Mouse (Mus musculus) neural tube, embryonic 12.5 days (tissue): ENCODE measurements around the gene Elmo1. TPM values are rescaled to one million over a fixed set of nuclear protein-coding genes. Genes with fewer than 3 reads are reported as not detected.

Experiments
- ATAC-seq: fragments of 200-750 bp; cut with Nextera tagmentation; 2 replicates; pipeline ENCODE4 v1.8.0; 2017; ENCODE audit warnings: low read depth, mild to moderate bottlenecking, moderate TSS enrichment, moderate library complexity; ENCODE audit not compliant: low FRiP score
- H3K27ac ChIP-seq: fragments of 300-500 bp; sonication (generic); 2 replicates; pipeline ENCODE4 v1.5.1; 2016
- H3K27me3 ChIP-seq: fragments of 300-500 bp; sonication (generic); replicated peaks from 2 replicates; pipeline ENCODE4 v1.6.1; 2016; ENCODE audit warnings: mild to moderate bottlenecking
- H3K36me3 ChIP-seq: fragments of 300-500 bp; sonication (generic); 2 replicates; pipeline ENCODE4 v1.6.1; 2016; ENCODE audit warnings: mild to moderate bottlenecking
- H3K4me1 ChIP-seq: fragments of 300-500 bp; sonication (generic); 2 replicates; pipeline ENCODE4 v1.6.1; 2016
- H3K4me2 ChIP-seq: fragments of 300-500 bp; sonication (generic); replicated peaks from 2 replicates; pipeline ENCODE4 v1.6.1; 2016; ENCODE audit warnings: mild to moderate bottlenecking
- H3K4me3 ChIP-seq: fragments of 300-500 bp; sonication (generic); 2 replicates; pipeline ENCODE4 v1.5.1; 2016
- H3K9ac ChIP-seq: fragments of 300-500 bp; sonication (generic); 2 replicates; pipeline ENCODE4 v1.6.1; 2016; ENCODE audit warnings: mild to moderate bottlenecking
- H3K9me3 ChIP-seq: fragments of 300-500 bp; sonication (generic); 2 replicates; pipeline ENCODE4 v1.6.1; 2016; ENCODE audit warnings: mild to moderate bottlenecking
- WGBS: fragments of 180-500 bp; shearing (Covaris S2); methylation state at CpG from one replicate; pipeline ENCODE4 v1.1.7; 2016; 5-methylcytosine and 5-hydroxymethylcytosine counted together
- polyA plus RNA-seq: library from polyadenylated mRNA; unstranded; fragments of >200 nt; fragmentation: Nextera tagmentation; extraction: Ambion mirVana; gene quantifications from 2 replicates; pipeline ENCODE4 v1.2.1, GENCODE M21; 2016

The Elmo1 gene
- polyA plus RNA-seq, 1 experiment from 2014 or later, result 39.5 TPM

DNA sequence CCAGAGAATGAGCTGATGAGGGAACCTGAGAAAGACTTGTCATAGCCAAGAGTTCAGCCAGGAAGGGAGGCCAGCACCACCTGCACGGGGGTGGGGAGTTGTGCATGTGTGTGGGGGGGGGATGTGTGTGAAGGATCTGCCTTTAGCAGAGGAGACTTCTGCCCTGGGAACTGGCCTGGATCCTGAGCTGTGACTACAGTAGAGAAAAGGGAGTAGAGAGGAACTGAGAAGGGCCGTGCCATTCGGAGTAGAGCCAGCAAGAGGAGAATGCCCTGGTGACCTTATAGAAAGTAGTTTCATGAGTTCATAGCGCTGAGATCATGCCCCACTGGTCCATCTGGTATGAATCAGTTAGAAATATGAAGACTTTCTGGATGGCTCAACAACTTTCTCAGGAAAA is 215.2 kb downstream of the Elmo1 start:
- Histone ChIP-seq H3K9me3 (no peaks in the 10 kb centered on the region), H3K9ac (no peak overlapping the region), H3K4me3 (no peak overlapping the region), H3K36me3 (no peaks in the 10 kb centered on the region), H3K4me2 (no peak overlapping the region), H3K27me3 (no peaks in the 10 kb centered on the region), H3K4me1 (no peaks in the 10 kb centered on the region), H3K27ac (no peak overlapping the region)
- no peak for ATAC-seq
- 83% methylated on average over 4 of the region's 4 CpGs for WGBS

DNA sequence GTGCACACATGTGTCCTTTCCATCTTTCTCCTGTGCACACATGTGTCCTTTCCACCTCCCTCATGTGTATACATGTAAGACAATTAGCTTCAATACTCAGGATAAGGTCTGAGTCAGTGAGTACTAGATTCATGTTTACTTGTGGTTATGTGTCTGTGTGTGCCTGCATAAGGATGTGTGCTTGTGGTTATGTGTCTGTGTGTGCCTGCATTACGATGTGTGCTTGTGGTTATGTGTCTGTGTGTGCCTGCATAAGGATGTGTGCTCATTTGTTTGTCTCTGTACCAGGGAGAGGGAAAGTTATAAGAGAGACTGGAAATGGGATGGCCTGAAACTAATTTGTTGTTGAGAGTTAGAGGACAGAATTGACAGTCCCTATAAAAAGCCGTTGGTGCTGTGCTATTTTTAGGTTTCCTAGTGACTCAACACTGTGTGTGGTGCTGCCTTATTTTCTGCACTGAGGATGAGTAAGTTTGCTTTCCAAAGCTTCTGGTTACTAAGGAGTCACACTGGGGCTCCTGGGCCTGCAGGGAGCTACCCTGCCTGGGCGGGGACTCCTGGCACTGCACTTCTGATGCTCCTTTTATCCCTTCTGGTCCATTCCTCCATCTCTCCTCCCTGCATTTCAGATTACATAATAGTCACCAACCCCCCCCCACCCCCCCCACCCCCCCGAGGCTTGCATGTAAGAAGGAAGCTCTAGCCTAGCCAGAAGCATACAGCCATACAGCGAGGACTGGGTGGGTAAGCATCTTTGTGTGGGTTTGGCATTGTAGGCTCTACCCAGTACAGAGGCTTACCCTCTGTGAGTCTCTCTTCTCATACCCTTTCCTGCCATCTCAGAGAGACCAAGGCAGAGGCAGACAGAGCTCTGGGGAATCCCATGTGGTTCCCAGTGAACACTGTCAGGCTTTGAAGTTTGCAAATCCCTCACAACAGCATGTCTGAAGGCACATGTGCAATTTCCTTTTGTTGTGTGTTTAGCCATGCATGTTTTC is 216.1 kb downstream of the Elmo1 start:
- H3K9ac ChIP-seq, result no peak overlapping the region
- WGBS, result 64% methylated on average over 5 of the region's 5 CpGs
- H3K4me3 ChIP-seq, result no peak overlapping the region
- H3K4me2 ChIP-seq, result no peak overlapping the region
- ATAC-seq, result no peak
- H3K9me3 ChIP-seq, result no peaks in the 10 kb centered on the region
- H3K4me1 ChIP-seq, result no peaks in the 10 kb centered on the region
- no peak overlapping the region for H3K27ac ChIP-seq
- no peaks in the 10 kb centered on the region for H3K27me3 ChIP-seq
- H3K36me3 ChIP-seq, result no peaks in the 10 kb centered on the region

DNA sequence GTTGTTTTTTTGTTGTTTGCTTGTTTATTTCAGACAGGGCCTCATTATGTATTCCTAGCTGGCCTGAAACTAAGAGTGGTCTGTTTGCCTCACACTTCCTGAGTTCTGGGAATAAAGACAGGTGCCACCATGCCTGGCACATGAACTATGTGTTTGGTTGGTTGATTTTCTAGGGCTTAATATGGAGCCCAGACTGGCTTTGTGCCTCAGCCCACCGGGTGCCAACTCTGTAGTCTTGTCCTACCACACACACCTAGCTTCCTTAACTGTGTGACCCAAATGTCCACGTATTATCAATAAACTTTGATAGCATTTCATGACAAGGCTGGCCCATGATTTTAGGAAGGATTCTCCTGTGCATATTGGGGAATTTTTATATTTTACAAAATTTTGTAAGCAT is 217.0 kb downstream of the Elmo1 start:
- no peak overlapping the region for H3K4me2 ChIP-seq
- no peak for ATAC-seq
- H3K36me3 ChIP-seq, result no peaks in the 10 kb centered on the region
- no peaks in the 10 kb centered on the region for H3K27me3 ChIP-seq
- H3K27ac ChIP-seq, result no peak overlapping the region
- 94% methylated on average over 2 of the region's 2 CpGs for WGBS
- no peaks in the 10 kb centered on the region for H3K4me1 ChIP-seq
- H3K9ac ChIP-seq, result no peak overlapping the region
- no peak overlapping the region for H3K4me3 ChIP-seq
- no peaks in the 10 kb centered on the region for H3K9me3 ChIP-seq

GRCm38 (mm10) chr13:20311612-20312011 is 221.2 kb downstream of the Elmo1 start:
- no peak overlapping the region for H3K4me2 ChIP-seq
- H3K27ac ChIP-seq, result no peak overlapping the region
- no peaks in the 10 kb centered on the region for H3K4me1 ChIP-seq
- no peak overlapping the region for H3K4me3 ChIP-seq
- H3K9me3 ChIP-seq, result no peaks in the 10 kb centered on the region
- no peaks in the 10 kb centered on the region for H3K27me3 ChIP-seq
- 20% methylated on average over 3 of the region's 3 CpGs for WGBS
- peak; percentile 68 for ATAC-seq
- H3K9ac ChIP-seq, result no peak overlapping the region
- no peaks in the 10 kb centered on the region for H3K36me3 ChIP-seq

GRCm38 (mm10) chr13:20313345-20313744 is 222.9 kb downstream of the Elmo1 start:
- no peak overlapping the region for H3K4me3 ChIP-seq
- WGBS, result 88% methylated on average over 6 of the region's 6 CpGs
- no peaks in the 10 kb centered on the region for H3K4me1 ChIP-seq
- H3K36me3 ChIP-seq, result no peaks in the 10 kb centered on the region
- no peaks in the 10 kb centered on the region for H3K27me3 ChIP-seq
- no peaks in the 10 kb centered on the region for H3K9me3 ChIP-seq
- no peak for ATAC-seq
- no peak overlapping the region for H3K4me2 ChIP-seq
- H3K9ac ChIP-seq, result no peak overlapping the region
- no peak overlapping the region for H3K27ac ChIP-seq

GRCm38 (mm10) chr13:20316139-20316538 is 225.7 kb downstream of the Elmo1 start:
- Histone ChIP-seq H3K4me2 (no peak overlapping the region), H3K4me1 (no peaks in the 10 kb centered on the region; the same call in 1 of the 2 replicates), H3K4me3 (no peak overlapping the region), H3K9me3 (no peaks in the 10 kb centered on the region), H3K27me3 (no peaks in the 10 kb centered on the region), H3K9ac (no peak overlapping the region), H3K27ac (no peak overlapping the region), H3K36me3 (no peaks in the 10 kb centered on the region)
- 86% methylated on average over 11 of the region's 11 CpGs for WGBS
- ATAC-seq, result no peak

DNA sequence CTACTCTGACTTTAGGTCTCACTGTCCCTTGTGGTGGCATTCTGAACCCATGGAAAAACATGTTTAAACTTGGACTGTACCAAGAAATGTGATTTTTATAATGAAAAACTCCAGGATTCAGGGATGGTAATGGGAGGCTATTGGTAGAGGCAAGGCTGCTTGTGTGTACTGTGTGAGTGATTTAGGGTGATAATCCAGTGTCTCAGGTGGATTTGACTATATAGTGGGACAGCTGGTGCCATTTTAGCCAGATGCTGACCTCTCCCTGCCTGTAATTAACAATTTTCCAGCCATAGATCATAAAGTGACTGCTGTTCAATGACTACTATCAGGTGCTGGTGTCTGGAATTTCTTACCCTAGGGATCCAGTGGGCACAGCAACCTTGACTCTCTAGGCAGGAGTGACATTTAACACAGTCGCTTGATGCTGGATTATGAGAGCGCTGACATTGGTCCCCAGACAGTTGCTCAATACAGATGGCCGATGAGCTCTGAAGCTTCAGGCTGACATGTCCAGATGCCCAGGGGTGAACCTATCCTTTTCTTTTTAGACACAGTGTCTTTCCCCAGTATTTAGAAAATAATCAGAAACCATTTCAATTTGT is 228.3 kb downstream of the Elmo1 start:
- no peak overlapping the region for H3K27ac ChIP-seq
- no peaks in the 10 kb centered on the region for H3K36me3 ChIP-seq
- H3K9me3 ChIP-seq, result no peaks in the 10 kb centered on the region
- WGBS, result 66% methylated on average over 3 of the region's 3 CpGs
- no peak overlapping the region for H3K4me2 ChIP-seq
- H3K27me3 ChIP-seq, result no peaks in the 10 kb centered on the region
- ATAC-seq, result peak; percentile 76
- H3K9ac ChIP-seq, result no peak overlapping the region
- H3K4me3 ChIP-seq, result no peak overlapping the region
- no peaks in the 10 kb centered on the region; the same call in 1 of the 2 replicates for H3K4me1 ChIP-seq

DNA sequence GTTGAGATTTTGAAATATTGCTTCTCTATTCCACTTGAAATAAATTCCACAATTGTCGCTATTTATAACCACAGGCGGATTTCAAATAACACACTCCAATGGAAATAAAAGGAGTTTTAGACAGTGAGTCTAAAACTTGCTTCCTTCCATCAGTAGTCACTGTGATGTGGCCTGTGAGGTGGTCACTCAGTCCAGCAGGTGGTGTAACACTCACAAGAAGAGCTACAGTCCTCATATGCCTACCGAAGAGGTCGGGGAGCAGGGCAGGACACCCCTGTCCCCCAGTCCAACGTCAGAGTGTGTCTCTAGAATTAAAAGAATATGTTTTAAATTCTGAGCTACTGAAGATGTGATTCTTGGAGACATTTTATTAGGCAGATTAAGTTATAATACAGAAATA is 229.8 kb downstream of the Elmo1 start:
- no peaks in the 10 kb centered on the region; the same call in 1 of the 2 replicates for H3K4me1 ChIP-seq
- no peaks in the 10 kb centered on the region for H3K9me3 ChIP-seq
- H3K27me3 ChIP-seq, result no peaks in the 10 kb centered on the region
- 88% methylated on average over 5 of the region's 5 CpGs for WGBS
- no peak overlapping the region for H3K9ac ChIP-seq
- H3K4me3 ChIP-seq, result no peak overlapping the region
- H3K4me2 ChIP-seq, result no peak overlapping the region
- no peak for ATAC-seq
- H3K27ac ChIP-seq, result no peak overlapping the region
- no peaks in the 10 kb centered on the region for H3K36me3 ChIP-seq

GRCm38 (mm10) chr13:20323478-20323877 is 233.1 kb downstream of the Elmo1 start:
- H3K9me3 ChIP-seq, result no peaks in the 10 kb centered on the region
- H3K4me1 ChIP-seq, result no peaks in the 10 kb centered on the region; the same call in 1 of the 2 replicates
- ATAC-seq, result no peak
- H3K36me3 ChIP-seq, result no peaks in the 10 kb centered on the region
- H3K27me3 ChIP-seq, result no peaks in the 10 kb centered on the region
- no peak overlapping the region for H3K27ac ChIP-seq
- H3K4me3 ChIP-seq, result no peak overlapping the region
- WGBS, result 86% methylated on average over 4 of the region's 4 CpGs
- H3K9ac ChIP-seq, result no peak overlapping the region
- H3K4me2 ChIP-seq, result no peak overlapping the region

GRCm38 (mm10) chr13:20327064-20327463 is 236.7 kb downstream of the Elmo1 start:
- Histone ChIP-seq H3K4me2 (no peak overlapping the region), H3K4me3 (no peak overlapping the region), H3K27ac (no peak overlapping the region), H3K9me3 (no peaks in the 10 kb centered on the region), H3K4me1 (no peaks in the 10 kb centered on the region), H3K9ac (no peak overlapping the region), H3K27me3 (no peaks in the 10 kb centered on the region), H3K36me3 (no peaks in the 10 kb centered on the region)
- 92% methylated on average over 4 of the region's 4 CpGs for WGBS
- ATAC-seq, result no peak

GRCm38 (mm10) chr13:20327975-20328374 is 237.6 kb downstream of the Elmo1 start:
- WGBS, result 68% methylated on average over 3 of the region's 3 CpGs
- Histone ChIP-seq H3K27me3 (no peaks in the 10 kb centered on the region), H3K4me3 (no peak overlapping the region), H3K9ac (no peak overlapping the region), H3K27ac (no peak overlapping the region), H3K9me3 (no peaks in the 10 kb centered on the region), H3K36me3 (no peaks in the 10 kb centered on the region), H3K4me1 (no peaks in the 10 kb centered on the region), H3K4me2 (no peak overlapping the region)
- no peak for ATAC-seq

- H3K9me3 ChIP-seq, result no peaks in the 10 kb centered on the region
- no peak overlapping the region for H3K4me2 ChIP-seq
- no peaks in the 10 kb centered on the region for H3K27me3 ChIP-seq
- ATAC-seq, result no peak
- 100% methylated on average over 1 of the region's 1 CpGs for WGBS
- no peaks in the 10 kb centered on the region for H3K36me3 ChIP-seq
- H3K4me1 ChIP-seq, result no peaks in the 10 kb centered on the region
- no peak overlapping the region for H3K27ac ChIP-seq
- H3K9ac ChIP-seq, result no peak overlapping the region
- no peak overlapping the region for H3K4me3 ChIP-seq
Observed at GRCm38 (mm10) chr13:20328672-20329071, 238.3 kb downstream of the Elmo1 start.
